Mouse (Mus musculus): ENCODE data around the gene Itga5. TPM values are rescaled to one million over a fixed set of nuclear protein-coding genes. Genes with fewer than 3 reads are reported as not detected.

Gene Itga5
- polyA plus RNA-seq, 1 experiment: 104 TPM

DNA sequence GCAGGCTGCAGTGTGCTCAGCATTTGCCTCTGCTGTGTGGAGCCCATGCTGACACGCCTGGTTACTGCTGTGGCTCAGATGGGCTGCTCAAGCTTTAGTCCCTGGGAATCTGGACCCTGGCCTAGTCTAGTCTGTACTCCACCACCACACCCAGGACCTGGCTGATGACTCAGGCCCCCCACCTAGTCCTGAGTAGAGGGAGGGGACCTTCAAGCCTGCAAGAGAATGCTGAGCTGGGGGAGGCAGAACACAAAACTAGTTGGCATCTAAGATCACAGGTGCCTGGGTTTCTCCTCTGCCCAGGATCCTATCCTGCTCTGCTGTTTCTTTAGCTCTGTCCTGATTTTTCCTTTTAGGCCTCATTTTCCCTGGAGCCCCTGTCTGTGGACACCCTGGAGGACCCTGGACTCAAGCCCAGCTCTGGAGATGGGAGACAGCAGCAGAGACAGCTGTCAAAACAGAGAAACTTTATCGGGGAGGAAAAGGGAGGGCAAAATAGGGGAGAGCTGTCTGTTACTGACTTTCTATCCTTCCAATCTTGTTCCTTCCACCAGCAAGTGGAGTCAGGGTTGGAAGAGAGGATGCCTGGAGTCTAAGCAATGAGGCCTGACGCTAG is 48.3 kb downstream of the Itga5 start:
- TF ChIP-seq MYOD1 (IDR thresholded peaks at IDR 0.05; ENCODE audit: control insufficient read depth, insufficient read length, low read depth) (peak; percentile 87), MAX (IDR thresholded peaks at IDR 0.05) (no peak)
- no peaks in the 10 kb centered on the region for H3K27me3 ChIP-seq (ENCODE audit: control insufficient read depth, insufficient read depth, insufficient read length)
- H3K79me2 ChIP-seq (ENCODE audit: control insufficient read depth, insufficient read depth): no peaks in the 10 kb centered on the region
- H3ac ChIP-seq (ENCODE audit: control insufficient read depth, insufficient read length, low read depth): peak overlapping the region; percentile 3
- no peak overlapping the region for H3K4me3 ChIP-seq (ENCODE audit: insufficient read depth, poor library complexity, severe bottlenecking)
- H3K79me3 ChIP-seq (ENCODE audit: low read depth): no peaks in the 10 kb centered on the region
- peaks cover 3% of the 10 kb centered on the region for H3K36me3 ChIP-seq (ENCODE audit: control insufficient read depth, insufficient read depth)

DNA sequence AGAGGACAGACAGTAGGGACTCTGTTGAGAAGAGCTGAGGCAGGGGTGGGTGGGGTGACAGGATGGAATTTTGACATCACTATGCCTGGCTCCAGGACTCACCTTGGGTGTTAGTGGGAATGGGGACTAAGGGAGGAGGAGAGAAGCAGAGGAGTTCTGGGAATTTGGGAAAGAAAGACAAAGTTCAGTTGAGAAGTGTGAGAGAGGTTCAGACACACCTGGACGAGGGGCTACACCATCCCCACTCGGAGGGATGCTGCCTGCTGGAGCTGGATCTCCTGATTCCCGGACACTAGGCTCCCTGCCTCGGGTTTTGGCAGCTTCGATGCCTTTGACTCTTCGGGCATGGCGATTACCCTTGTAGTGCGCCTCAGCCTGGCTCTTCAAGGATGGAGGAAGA is 48.8 kb downstream of the Itga5 start:
- Histone ChIP-seq H3K4me3 (ENCODE audit: insufficient read depth, poor library complexity, severe bottlenecking) (no peak overlapping the region), H3ac (ENCODE audit: control insufficient read depth, insufficient read length, low read depth) (peak overlapping the region; percentile 3), H3K36me3 (ENCODE audit: control insufficient read depth, insufficient read depth) (peaks cover 3% of the 10 kb centered on the region), H3K79me2 (ENCODE audit: control insufficient read depth, insufficient read depth) (no peaks in the 10 kb centered on the region), H3K27me3 (ENCODE audit: control insufficient read depth, insufficient read depth, insufficient read length) (no peaks in the 10 kb centered on the region), H3K79me3 (ENCODE audit: low read depth) (no peaks in the 10 kb centered on the region)
- no peak for TF ChIP-seq MYOD1 (IDR thresholded peaks at IDR 0.05; ENCODE audit: control insufficient read depth, insufficient read length, low read depth)
- no peak for TF ChIP-seq MAX (IDR thresholded peaks at IDR 0.05)
- no peak for TF ChIP-seq CEBPB (IDR thresholded peaks at IDR 0.05; ENCODE audit: low read depth)
- TF ChIP-seq FOSL1 (IDR thresholded peaks at IDR 0.05; ENCODE audit: insufficient read depth, low read length, poor library complexity, severe bottlenecking): no peak
- TF ChIP-seq CTCF (IDR thresholded peaks at IDR 0.05; ENCODE audit: control insufficient read depth, insufficient read depth, insufficient read length): no peak

DNA sequence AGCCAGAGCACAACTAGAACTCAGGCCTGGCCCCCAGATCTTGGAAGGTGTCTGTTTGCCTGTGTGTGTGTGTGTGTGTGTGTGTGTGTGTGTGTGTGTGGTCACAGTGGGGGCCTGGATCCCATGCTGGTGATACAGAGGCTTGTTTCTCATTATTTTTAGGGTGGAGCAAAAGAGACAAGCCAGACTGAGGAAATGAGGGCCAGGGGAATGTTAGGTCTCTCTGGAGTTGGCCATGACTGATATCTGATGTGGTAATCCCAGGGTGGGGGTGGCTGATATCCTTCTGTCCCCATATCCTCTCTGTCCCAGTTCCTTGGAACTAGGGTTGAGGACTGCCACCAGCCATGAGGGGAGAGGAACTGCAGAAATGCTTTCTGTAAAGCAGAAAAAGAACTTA is 49.4 kb downstream of the Itga5 start:
- TF ChIP-seq MYOD1 (IDR thresholded peaks at IDR 0.05; ENCODE audit: control insufficient read depth, insufficient read length, low read depth) (no peak), MYOG (IDR thresholded peaks at IDR 0.05; ENCODE audit: control insufficient read depth, extremely low read depth, insufficient read length) (no peak), USF1 (IDR thresholded peaks at IDR 0.05; ENCODE audit: low read depth) (no peak), MAX (IDR thresholded peaks at IDR 0.05) (no peak), CEBPB (IDR thresholded peaks at IDR 0.05; ENCODE audit: low read depth) (no peak), CTCF (IDR thresholded peaks at IDR 0.05; ENCODE audit: control insufficient read depth, insufficient read depth, insufficient read length) (no peak), FOSL1 (IDR thresholded peaks at IDR 0.05; ENCODE audit: insufficient read depth, low read length, poor library complexity, severe bottlenecking) (no peak)
- H3K4me3 ChIP-seq (ENCODE audit: insufficient read depth, poor library complexity, severe bottlenecking): no peak overlapping the region
- H3ac ChIP-seq (ENCODE audit: control insufficient read depth, insufficient read length, low read depth): no peak overlapping the region
- peaks cover 3% of the 10 kb centered on the region for H3K36me3 ChIP-seq (ENCODE audit: control insufficient read depth, insufficient read depth)
- no peaks in the 10 kb centered on the region for H3K27me3 ChIP-seq (ENCODE audit: control insufficient read depth, insufficient read depth, insufficient read length)
- no peaks in the 10 kb centered on the region for H3K79me3 ChIP-seq (ENCODE audit: low read depth)
- no peaks in the 10 kb centered on the region for H3K79me2 ChIP-seq (ENCODE audit: control insufficient read depth, insufficient read depth)

DNA sequence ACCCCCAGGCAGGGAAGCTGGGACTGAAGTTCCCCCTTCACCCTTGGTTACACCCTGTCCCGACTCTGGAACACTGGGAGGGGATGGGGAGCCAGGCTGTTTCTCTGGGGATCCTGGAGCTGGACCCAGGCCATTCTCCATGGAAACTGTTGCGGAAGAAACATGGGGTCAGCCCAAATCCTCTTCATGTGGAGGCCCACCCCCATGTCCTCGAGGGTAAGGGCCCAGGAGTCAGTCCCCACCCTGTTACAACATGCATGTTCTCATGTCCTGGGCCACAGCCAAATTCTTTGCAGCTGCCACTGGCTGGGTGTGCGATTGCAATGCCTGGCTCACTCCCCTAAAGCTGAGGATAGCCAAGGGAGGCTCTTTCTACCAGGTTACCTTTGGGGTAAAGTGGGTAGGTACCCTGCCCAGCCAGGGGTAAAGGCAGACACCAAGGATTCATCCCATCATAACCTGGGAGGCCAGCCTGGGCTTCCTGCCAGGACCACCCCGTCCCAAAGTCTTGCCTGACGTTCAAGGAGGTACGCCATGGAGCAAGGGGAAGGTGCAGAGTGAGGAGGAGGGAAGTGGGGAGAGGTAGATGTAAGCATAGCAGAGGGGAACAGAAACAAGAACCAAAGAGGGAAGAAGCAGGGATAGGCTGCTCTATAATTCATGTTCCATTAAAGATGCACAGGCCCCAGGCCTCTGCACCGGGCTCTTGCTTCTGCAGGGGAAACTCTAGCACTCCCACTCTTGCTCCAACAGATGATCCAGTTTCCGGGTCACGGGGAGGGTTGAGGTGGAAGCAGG is 50.4 kb downstream of the Itga5 start:
- no peak for TF ChIP-seq CEBPB (IDR thresholded peaks at IDR 0.05; ENCODE audit: low read depth)
- no peak for TF ChIP-seq MAX (IDR thresholded peaks at IDR 0.05)
- TF ChIP-seq MYOD1 (IDR thresholded peaks at IDR 0.05; ENCODE audit: control insufficient read depth, insufficient read length, low read depth): no peak
- TF ChIP-seq FOSL1 (IDR thresholded peaks at IDR 0.05; ENCODE audit: insufficient read depth, low read length, poor library complexity, severe bottlenecking): no peak
- TF ChIP-seq CTCF (IDR thresholded peaks at IDR 0.05; ENCODE audit: control insufficient read depth, insufficient read depth, insufficient read length): no peak
- Histone ChIP-seq H3K79me3 (ENCODE audit: low read depth) (no peaks in the 10 kb centered on the region), H3K36me3 (ENCODE audit: control insufficient read depth, insufficient read depth) (peaks cover 3% of the 10 kb centered on the region), H3K27me3 (ENCODE audit: control insufficient read depth, insufficient read depth, insufficient read length) (no peaks in the 10 kb centered on the region), H3K4me3 (ENCODE audit: insufficient read depth, poor library complexity, severe bottlenecking) (no peak overlapping the region), H3K79me2 (ENCODE audit: control insufficient read depth, insufficient read depth) (no peaks in the 10 kb centered on the region), H3ac (ENCODE audit: control insufficient read depth, insufficient read length, low read depth) (no peak overlapping the region)

DNA sequence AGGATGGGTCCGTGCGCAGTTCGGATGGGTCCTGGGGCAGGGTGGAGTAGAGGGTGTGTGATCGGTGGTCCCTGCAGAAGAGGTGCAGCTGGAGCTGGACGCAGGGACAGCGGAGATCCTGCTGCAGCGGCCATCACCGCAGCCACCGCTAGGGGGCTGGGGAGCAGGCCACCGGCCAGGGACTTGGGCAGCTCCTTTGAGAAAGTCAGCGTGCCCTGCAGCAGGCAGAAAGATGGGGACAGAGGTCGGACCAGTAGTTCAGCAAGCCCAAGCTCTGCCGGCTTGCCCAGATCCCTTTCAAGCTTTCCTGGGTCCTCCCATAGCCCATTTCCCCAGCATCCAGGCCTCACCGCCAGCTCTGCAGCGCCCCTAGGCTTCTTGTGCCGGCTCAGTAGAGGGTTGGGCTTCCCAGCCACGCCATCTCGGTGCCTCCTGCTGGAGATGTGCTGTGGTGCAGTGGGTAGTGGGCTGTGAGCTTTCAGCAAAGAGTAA is 51.5 kb downstream of the Itga5 start:
- no peaks in the 10 kb centered on the region for H3K79me2 ChIP-seq (ENCODE audit: control insufficient read depth, insufficient read depth)
- peaks cover 3% of the 10 kb centered on the region for H3K36me3 ChIP-seq (ENCODE audit: control insufficient read depth, insufficient read depth)
- H3K79me3 ChIP-seq (ENCODE audit: low read depth): no peaks in the 10 kb centered on the region
- no peak overlapping the region for H3ac ChIP-seq (ENCODE audit: control insufficient read depth, insufficient read length, low read depth)
- no peak overlapping the region for H3K4me3 ChIP-seq (ENCODE audit: insufficient read depth, poor library complexity, severe bottlenecking)
- no peaks in the 10 kb centered on the region for H3K27me3 ChIP-seq (ENCODE audit: control insufficient read depth, insufficient read depth, insufficient read length)
- no peak for TF ChIP-seq USF1 (IDR thresholded peaks at IDR 0.05; ENCODE audit: low read depth)
- peak; percentile 97 for TF ChIP-seq CTCF (IDR thresholded peaks at IDR 0.05; ENCODE audit: control insufficient read depth, insufficient read depth, insufficient read length)

DNA sequence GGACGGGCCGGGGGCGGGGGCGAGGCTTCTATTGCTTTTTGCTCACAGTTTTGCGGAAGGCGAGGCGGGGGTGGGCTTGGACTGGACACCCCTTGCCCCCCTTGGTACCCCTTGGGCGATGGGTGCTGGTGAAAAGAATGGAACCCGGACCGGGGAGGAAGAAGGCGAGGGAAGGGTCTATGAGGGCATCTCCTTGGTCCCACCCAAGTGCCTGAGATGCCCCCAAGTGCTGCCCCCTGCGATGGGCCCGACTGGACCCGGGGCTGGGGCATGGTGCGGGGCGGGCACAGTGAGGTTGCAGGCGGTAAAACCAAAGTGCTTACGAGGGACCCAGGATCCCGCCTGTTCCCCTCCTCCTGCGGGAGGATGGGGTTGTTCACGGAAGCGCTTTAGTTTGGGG is 52.4 kb downstream of the Itga5 start:
- H3K4me3 ChIP-seq (ENCODE audit: insufficient read depth, poor library complexity, severe bottlenecking): no peak overlapping the region
- TF ChIP-seq MYOG (IDR thresholded peaks at IDR 0.05; ENCODE audit: control insufficient read depth, extremely low read depth, insufficient read length): no peak
- no peak for TF ChIP-seq MAX (IDR thresholded peaks at IDR 0.05)

More for the DNA sequence above, 52.4 kb downstream of the Itga5 start:
- Histone ChIP-seq H3K27me3 (ENCODE audit: control insufficient read depth, insufficient read depth, insufficient read length) (no peaks in the 10 kb centered on the region), H3K36me3 (ENCODE audit: control insufficient read depth, insufficient read depth) (peaks cover 3% of the 10 kb centered on the region), H3K79me3 (ENCODE audit: low read depth) (no peaks in the 10 kb centered on the region), H3K79me2 (ENCODE audit: control insufficient read depth, insufficient read depth) (no peaks in the 10 kb centered on the region), H3ac (ENCODE audit: control insufficient read depth, insufficient read length, low read depth) (no peak overlapping the region)
